Mouse (Mus musculus): ENCODE results near the gene Dapk1.

DNA sequence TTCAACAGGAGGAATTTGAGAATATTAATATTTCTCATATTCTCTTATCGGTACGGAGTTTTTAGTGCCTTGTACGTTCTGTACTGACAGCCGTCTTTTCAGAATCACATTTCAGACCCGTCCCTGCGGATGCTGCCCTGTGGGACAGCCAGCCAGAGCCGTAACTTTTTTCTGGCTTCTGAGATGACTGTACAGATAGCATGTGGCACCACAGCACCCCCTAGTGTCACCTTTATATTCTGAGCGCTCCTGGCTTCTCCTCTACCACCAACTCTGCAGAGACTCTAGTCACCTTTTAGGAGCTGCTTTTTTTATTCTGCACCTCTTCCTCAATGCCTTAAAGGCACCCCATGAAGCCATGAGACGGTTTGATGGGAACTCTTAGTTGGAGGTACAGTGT, 136.7 kb downstream of the Dapk1 start:
- TF ChIP-seq POLR2A (IDR thresholded peaks at IDR 0.05; ENCODE audit: borderline replicate concordance, low read depth, low read length) (no peak), CTCF (IDR thresholded peaks at IDR 0.05; ENCODE audit: low read depth, low read length) (peak; percentile 62)
